Mouse (Mus musculus): Measurements from ENCODE around the gene Lrrc28. TPM values are rescaled to one million over a fixed set of nuclear protein-coding genes. Genes with fewer than 3 reads are reported as not detected.

The Lrrc28 gene
- polyA plus RNA-seq, 1 experiment = 44.7 TPM

DNA sequence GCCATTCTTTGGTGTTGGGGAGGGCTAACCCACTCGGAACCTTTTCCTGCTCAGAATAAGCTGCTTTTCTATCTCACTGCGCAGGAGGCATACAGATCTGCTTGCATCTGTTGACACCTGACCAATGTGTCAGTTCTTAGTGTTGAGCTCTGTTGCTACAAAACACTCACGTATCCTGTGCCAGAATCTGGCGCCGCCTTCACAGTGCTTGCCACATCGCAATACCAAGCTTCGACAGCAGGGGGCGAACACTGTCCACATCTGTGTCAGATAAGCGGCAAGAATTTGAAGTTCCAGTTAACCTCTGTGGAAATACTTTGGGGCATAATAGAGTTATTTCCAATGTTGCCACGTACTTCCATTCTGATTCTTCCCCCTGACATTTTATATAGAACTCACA is 27.6 kb upstream of the Lrrc28 start:
- DNase-seq (ENCODE audit: low read depth) = peak; percentile 93
- peak; percentile 97 for TF ChIP-seq CTCF (IDR thresholded peaks at IDR 0.05; ENCODE audit: borderline replicate concordance, extremely low read depth, insufficient read depth, insufficient read length)
- no peak for TF ChIP-seq POLR2A (IDR thresholded peaks at IDR 0.05; ENCODE audit: borderline replicate concordance, extremely low read depth, insufficient read depth, insufficient read length, poor library complexity, severe bottlenecking)

DNA sequence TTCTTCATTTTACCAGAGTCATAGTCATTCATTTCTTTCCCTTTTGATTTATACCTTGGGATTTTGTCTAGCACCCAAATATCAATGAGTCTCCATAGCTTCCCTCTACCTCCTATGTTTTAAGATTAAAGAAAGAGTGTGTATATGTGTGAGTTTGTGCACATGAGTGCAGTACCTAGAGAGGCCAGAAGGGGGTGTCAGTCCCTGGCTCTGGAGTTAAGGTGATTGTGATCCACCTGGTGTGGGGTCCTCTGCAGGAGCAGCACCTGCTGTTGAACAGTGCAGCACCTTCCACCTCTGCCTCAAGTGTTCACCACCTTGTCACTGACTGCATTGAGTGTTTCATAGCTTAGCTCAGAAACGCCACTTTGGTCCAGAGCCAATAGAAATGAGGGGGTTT is 25.9 kb upstream of the Lrrc28 start:
- no peak for DNase-seq (ENCODE audit: low read depth)

DNA sequence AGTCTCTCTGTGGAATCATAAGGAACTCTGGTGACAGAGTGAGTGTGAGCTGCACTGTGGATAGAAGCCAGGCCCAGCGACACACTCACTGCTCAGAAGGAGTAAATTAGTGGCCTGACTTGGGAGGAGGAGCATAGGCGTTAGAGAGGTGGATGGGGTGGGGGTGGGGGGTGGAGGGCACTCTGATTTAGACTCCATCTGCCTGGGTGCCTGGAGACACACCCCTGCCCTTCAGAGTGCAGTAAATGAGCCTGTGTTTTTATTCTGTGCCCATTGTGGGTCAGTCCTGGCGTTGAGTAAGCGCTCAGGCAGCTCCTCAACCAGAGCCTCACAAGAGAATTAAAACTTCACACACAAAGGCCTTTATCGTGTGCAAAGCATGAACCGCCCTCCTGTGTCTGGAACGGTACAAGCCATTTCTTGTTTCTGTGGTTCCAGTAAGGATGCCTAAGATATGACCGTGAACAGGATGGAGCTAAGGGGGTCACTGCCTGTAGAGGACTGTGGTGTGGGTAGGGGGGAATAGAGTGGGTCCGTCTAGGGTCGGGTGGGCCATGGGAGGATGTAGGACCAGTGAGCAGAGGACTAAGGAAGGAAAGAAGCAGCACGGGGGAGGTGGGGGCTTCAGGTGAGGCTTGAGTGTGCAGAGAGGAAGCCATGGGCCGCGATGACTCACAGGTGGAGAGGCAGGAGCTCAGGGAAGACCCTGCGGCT is 19.1 kb upstream of the Lrrc28 start:
- DNase-seq (ENCODE audit: low read depth) = peak; percentile 49
- TF ChIP-seq POLR2A (IDR thresholded peaks at IDR 0.05; ENCODE audit: borderline replicate concordance, extremely low read depth, insufficient read depth, insufficient read length, poor library complexity, severe bottlenecking) (no peak), CTCF (IDR thresholded peaks at IDR 0.05; ENCODE audit: borderline replicate concordance, extremely low read depth, insufficient read depth, insufficient read length) (no peak)

More for the DNA sequence above, 25.9 kb upstream of the Lrrc28 start:
- peak; percentile 50; the same call in 1 of the 2 replicates for TF ChIP-seq CTCF (IDR thresholded peaks at IDR 0.05; ENCODE audit: borderline replicate concordance, extremely low read depth, insufficient read depth, insufficient read length)
- TF ChIP-seq POLR2A (IDR thresholded peaks at IDR 0.05; ENCODE audit: borderline replicate concordance, extremely low read depth, insufficient read depth, insufficient read length, poor library complexity, severe bottlenecking) = no peak

DNA sequence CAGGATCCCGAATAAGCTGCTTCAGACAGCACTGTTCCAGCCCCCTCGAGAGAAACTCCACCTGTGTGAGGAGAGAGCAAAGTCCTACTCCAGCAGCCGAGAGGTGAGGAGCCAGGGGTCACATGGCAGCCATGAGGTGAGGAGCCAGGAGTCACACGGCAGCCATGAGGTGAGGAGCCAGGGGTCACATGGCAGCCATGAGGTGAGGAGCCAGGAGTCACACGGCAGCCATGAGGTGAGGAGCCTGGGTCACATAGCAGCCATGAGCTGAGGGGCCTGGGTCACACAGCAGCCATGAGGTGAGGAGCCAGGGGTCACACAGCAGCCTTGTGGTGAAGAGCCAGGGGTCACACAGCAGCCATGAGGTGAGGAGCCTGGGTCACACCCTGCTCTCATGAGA is 17.4 kb upstream of the Lrrc28 start:
- TF ChIP-seq CTCF (IDR thresholded peaks at IDR 0.05; ENCODE audit: borderline replicate concordance, extremely low read depth, insufficient read depth, insufficient read length) = no peak
- DNase-seq (ENCODE audit: low read depth) = no peak

DNA sequence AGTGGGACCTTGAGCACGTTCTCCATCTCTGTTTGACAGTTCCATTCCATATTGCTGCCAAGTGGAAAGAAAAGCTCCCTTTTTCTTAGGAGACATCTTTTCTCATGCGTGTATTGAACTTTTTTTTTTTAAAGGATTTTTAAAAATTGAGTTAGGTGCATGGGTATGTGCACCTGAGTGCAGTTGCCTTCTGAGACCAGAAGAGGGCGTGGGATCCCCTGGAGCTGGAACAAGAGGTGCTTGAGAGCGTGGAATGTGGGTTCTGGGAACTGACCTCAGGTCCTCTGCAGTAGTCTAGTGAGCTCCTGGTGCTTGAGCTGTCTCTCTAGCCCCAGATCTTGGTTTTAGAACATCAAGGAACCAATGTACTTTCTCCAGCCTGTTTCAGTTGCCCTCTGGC is 13.0 kb upstream of the Lrrc28 start:
- no peak for TF ChIP-seq POLR2A (IDR thresholded peaks at IDR 0.05; ENCODE audit: borderline replicate concordance, extremely low read depth, insufficient read depth, insufficient read length, poor library complexity, severe bottlenecking)
- TF ChIP-seq CTCF (IDR thresholded peaks at IDR 0.05; ENCODE audit: borderline replicate concordance, extremely low read depth, insufficient read depth, insufficient read length) = no peak
- DNase-seq (ENCODE audit: low read depth) = no peak

DNA sequence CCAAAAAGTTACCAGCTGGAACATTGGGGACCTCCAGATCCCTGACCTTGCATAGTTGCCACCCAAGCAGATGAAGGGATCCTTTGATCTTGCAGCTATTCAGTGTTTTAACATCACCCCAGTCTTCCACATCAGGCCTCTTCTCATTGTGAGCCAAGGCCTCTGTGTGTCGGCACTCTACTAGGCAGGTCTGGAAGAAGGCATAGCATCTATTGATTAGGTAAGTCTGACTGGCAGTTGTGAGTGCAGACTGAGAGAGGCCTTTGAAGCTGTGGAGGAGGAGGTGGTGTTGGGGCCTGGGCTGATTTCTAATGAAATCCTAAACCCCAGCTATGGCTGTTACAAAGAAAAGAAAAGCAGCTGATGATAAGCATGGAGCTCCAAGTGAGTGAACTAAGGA is 10.1 kb upstream of the Lrrc28 start:
- no peak for TF ChIP-seq CTCF (IDR thresholded peaks at IDR 0.05; ENCODE audit: borderline replicate concordance, extremely low read depth, insufficient read depth, insufficient read length)
- no peak for TF ChIP-seq POLR2A (IDR thresholded peaks at IDR 0.05; ENCODE audit: borderline replicate concordance, extremely low read depth, insufficient read depth, insufficient read length, poor library complexity, severe bottlenecking)
- DNase-seq (ENCODE audit: low read depth) = peak; percentile 76

DNA sequence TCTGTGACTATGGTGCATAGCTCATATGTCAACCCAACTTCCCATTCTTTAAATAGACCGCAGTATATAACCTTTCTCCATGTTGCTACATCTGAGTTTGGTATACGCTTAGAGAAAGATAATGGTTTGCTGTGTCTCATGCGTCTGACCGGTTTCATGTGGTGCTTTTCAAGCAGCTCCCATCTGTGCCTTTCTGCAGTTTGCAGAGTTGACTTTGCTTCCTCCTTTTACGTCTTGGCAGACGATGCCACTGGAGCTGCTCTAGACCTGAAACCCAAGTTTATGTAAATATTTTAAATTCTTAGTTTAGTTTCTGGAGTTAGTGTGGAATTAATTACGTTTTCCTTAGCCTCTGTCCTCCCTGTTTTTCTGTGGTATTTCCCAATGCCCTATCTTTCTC is 9.6 kb upstream of the Lrrc28 start:
- no peak for DNase-seq (ENCODE audit: low read depth)
- TF ChIP-seq CTCF (IDR thresholded peaks at IDR 0.05; ENCODE audit: borderline replicate concordance, extremely low read depth, insufficient read depth, insufficient read length) = no peak
- no peak for TF ChIP-seq POLR2A (IDR thresholded peaks at IDR 0.05; ENCODE audit: borderline replicate concordance, extremely low read depth, insufficient read depth, insufficient read length, poor library complexity, severe bottlenecking)

DNA sequence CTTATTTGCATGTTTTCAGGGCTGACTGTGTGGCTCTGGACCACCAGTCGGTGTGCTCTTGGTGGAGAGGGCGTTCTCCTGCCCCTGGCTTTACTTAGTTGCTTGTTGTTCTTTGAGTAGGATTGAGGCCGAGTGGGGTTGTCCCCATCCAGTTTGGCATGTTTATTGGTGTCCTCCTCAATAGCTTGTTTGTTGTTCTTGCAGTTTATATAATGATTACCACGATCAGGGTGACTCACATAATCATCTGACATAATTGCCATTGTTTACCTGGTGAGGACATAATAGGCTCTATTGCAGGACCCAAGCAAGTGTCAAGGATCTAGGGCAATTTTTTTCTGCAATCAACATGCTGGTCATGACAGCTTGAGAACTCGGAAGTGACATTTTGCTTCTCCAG is 7.1 kb upstream of the Lrrc28 start:
- no peak for DNase-seq (ENCODE audit: low read depth)
- no peak for TF ChIP-seq CTCF (IDR thresholded peaks at IDR 0.05; ENCODE audit: borderline replicate concordance, extremely low read depth, insufficient read depth, insufficient read length)
- TF ChIP-seq POLR2A (IDR thresholded peaks at IDR 0.05; ENCODE audit: borderline replicate concordance, extremely low read depth, insufficient read depth, insufficient read length, poor library complexity, severe bottlenecking) = no peak

DNA sequence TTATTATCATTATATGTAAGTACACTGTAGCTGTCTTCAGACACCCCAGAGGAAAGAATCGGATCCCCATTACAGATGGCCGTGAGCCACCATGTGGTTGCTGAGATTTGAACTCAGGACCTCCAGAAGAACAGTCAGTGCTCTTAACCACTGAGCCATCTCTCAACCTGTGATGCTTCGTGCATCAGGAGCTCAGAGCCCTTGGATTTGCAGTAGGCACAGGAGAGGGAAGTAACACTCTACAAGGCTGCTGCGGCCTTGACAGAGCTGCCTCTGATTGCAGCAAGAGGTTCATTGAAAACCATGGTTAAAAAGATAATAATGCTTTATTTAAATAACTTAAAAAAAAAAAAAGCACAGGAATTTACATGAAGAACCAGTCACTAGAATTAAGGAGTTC is 3.3 kb upstream of the Lrrc28 start:
- no peak for DNase-seq (ENCODE audit: low read depth)
- TF ChIP-seq POLR2A (IDR thresholded peaks at IDR 0.05; ENCODE audit: borderline replicate concordance, extremely low read depth, insufficient read depth, insufficient read length, poor library complexity, severe bottlenecking) (no peak), CTCF (IDR thresholded peaks at IDR 0.05; ENCODE audit: borderline replicate concordance, extremely low read depth, insufficient read depth, insufficient read length) (no peak)

DNA sequence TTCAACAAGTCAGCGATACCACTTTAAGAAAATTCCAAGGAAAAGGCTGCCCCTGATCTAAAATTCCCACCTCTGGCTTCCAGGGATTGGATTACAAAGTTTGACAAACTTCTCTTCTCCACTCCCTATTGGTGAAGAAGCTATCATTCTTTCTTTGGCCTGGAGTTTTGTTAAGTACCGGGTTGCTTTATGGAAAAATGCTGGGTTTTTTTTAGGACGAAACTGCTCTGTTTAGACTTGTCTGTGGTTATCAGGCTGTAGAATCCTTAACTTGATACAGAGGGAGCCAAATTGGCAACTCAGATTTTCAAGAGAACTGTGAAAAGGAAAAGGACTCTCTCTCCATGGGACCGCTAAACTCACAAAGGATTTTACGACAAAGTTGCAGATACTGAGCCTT is 2.2 kb upstream of the Lrrc28 start, which contains the start of gene Ttc23:
Ttc23 (plus strand) TSS at position 134 of the 400 bp plus-strand sequence.
- peak; percentile 86 for DNase-seq (ENCODE audit: low read depth)
- TF ChIP-seq POLR2A (IDR thresholded peaks at IDR 0.05; ENCODE audit: borderline replicate concordance, extremely low read depth, insufficient read depth, insufficient read length, poor library complexity, severe bottlenecking) = no peak
- TF ChIP-seq CTCF (IDR thresholded peaks at IDR 0.05; ENCODE audit: borderline replicate concordance, extremely low read depth, insufficient read depth, insufficient read length) = no peak

DNA sequence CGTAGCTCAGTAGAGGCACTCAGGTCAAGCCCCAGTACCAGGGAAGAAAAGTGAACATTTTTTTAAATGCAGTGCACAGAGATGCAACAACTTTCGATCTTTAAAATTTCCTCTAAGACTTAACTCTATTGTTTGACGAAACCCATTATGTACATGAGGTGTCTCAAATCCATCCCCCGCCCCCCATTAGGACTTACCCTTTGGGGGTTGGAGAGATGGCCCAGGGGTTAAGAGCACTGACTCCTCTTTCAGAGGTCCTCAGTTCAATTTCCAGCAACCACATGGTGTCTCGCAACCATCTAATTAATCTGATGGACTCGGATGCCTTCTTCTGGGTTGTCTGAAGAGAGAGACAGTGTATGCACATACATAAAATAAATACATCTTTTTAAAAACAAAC is 1.1 kb upstream of the Lrrc28 start:
- TF ChIP-seq CTCF (IDR thresholded peaks at IDR 0.05; ENCODE audit: borderline replicate concordance, extremely low read depth, insufficient read depth, insufficient read length) (no peak), POLR2A (IDR thresholded peaks at IDR 0.05; ENCODE audit: borderline replicate concordance, extremely low read depth, insufficient read depth, insufficient read length, poor library complexity, severe bottlenecking) (no peak)
- DNase-seq (ENCODE audit: low read depth) = peak; percentile 17

DNA sequence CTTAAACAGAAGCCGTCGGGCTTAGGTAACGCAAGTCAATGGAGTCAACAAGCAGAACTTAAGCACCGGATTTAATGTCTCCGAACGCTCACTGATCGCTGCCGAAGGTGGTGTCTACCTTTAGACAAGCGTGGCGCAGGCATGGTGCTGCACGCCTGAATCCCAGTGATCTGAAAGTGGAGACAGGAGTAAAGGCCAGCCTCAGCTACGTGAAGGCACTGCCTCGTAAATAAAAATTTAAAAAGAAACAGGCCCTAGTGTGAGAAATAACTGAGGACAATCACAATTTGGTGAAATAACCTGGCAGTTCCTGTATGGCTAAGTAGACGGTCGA is 580 bp upstream of the Lrrc28 start:
- no peak for DNase-seq (ENCODE audit: low read depth)
- TF ChIP-seq POLR2A (IDR thresholded peaks at IDR 0.05; ENCODE audit: borderline replicate concordance, extremely low read depth, insufficient read depth, insufficient read length, poor library complexity, severe bottlenecking) = no peak
- no peak for TF ChIP-seq CTCF (IDR thresholded peaks at IDR 0.05; ENCODE audit: borderline replicate concordance, extremely low read depth, insufficient read depth, insufficient read length)
